7 mouse cellular contexts compared by ENCODE assay signal in the genomic region with DNA sequence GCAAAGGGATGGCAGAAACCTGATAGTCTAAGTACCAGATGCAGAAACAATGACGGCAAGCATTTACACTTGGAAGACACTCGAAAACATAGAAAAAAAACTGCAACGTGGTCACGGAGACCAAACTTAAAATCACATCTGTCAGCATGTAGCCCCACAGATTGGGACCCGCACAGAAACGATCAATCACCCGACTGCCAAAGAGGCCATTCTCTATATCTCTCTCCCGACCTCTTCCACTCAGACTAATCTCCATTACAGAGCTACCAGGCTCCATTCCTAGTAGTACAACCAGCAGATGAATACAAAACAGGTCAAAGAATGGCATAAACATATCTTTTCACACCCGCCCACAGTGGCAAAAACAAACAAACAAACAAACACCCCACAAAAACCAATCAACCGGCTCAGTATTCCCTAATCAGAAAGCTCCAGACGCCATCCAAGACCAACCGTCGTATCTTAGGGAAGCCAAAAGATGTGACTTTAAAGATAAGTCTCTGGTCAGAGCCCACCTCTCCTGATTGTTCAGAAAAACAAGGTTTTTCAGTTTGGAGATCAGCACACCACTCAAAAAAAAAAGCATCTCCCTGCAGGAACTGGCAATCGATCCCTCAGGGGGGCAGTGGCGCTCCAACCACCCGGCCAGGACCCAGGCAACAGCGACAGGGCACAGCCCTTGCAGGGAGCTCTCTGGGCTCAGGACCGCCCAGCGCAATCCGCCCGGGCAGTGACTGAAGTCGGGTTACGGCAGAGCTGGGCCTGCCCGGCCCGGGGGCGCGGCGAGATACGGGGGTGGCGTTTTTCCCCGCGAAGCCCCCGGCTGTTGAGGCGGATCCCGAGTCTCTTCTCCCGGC. TPM values are rescaled to one million over a fixed set of nuclear protein-coding genes. Genes with fewer than 3 reads are reported as not detected.
DNase-seq lines count a peak whose midpoint lies in the region; TF ChIP-seq lines count a peak whose summit lies in the region.

No protein-coding gene starts in this region.

- H3K4me1 ChIP-seq in bone marrow macrophage, adult 2 months (ENCODE audit: control insufficient read depth, insufficient read depth, low read length) = peaks cover 21% of the 10 kb centered on the region
- H3K4me1 ChIP-seq in forebrain, embryonic 10.5 days = peaks cover 17% of the 10 kb centered on the region
- peaks cover 17% of the 10 kb centered on the region for H3K4me1 ChIP-seq in hindbrain, embryonic 10.5 days (replicated peaks)

- no peak for TF ChIP-seq CTCF in bone marrow macrophage, adult 2 months (IDR thresholded peaks at IDR 0.05; ENCODE audit: low read depth, low read length)

- no peak for TF ChIP-seq POLR2A in bone marrow macrophage, adult 2 months (IDR thresholded peaks at IDR 0.05; ENCODE audit: borderline replicate concordance, low read depth, low read length)

- H3K27ac ChIP-seq in bone marrow macrophage, adult 2 months (ENCODE audit: insufficient read depth, low read depth, low read length) = peak overlapping the region; percentile 65
- peak overlapping the region; percentile 97 for H3K27ac ChIP-seq in forebrain, embryonic 10.5 days
- H3K27ac ChIP-seq in hindbrain, embryonic 10.5 days = peak overlapping the region; percentile 98

- H3K9me3 ChIP-seq in forebrain, embryonic 10.5 days = no peaks in the 10 kb centered on the region
- H3K9me3 ChIP-seq in hindbrain, embryonic 10.5 days = no peaks in the 10 kb centered on the region

- WGBS in forebrain, embryonic 10.5 days = 5% methylated on average over 31 of the region's 36 CpGs
- 3% methylated on average over 36 of the region's 36 CpGs for WGBS in hindbrain, embryonic 10.5 days

- peaks cover 28% of the 10 kb centered on the region for H3K36me3 ChIP-seq in forebrain, embryonic 10.5 days (replicated peaks)
- peaks cover 14% of the 10 kb centered on the region; the same call in 1 of the 2 replicates for H3K36me3 ChIP-seq in hindbrain, embryonic 10.5 days

- peak overlapping the region; percentile 99 for H3K4me3 ChIP-seq in bone marrow macrophage, adult 2 months (ENCODE audit: insufficient read depth, low read length)
- H3K4me3 ChIP-seq in forebrain, embryonic 10.5 days = peak overlapping the region; percentile 95
- peak overlapping the region; percentile 95 for H3K4me3 ChIP-seq in hindbrain, embryonic 10.5 days

- H3K27me3 ChIP-seq in forebrain, embryonic 10.5 days (ENCODE audit: poor library complexity, severe bottlenecking) = no peaks in the 10 kb centered on the region
- no peaks in the 10 kb centered on the region; the same call in 1 of the 2 replicates for H3K27me3 ChIP-seq in hindbrain, embryonic 10.5 days (ENCODE audit: insufficient read depth, poor library complexity, severe bottlenecking)

- peak; percentile 75 for DNase-seq in MN1 (ENCODE audit: low spot score)
- no peak for DNase-seq in forebrain, embryonic 10.5 days (ENCODE audit: extremely low spot score, low spot score)
- peak; percentile 15 for DNase-seq in hindbrain, embryonic 10.5 days (ENCODE audit: low spot score)
- DNase-seq in layer of hippocampus, postnatal 25 days (ENCODE audit: extremely low spot score in 1 of 2, low spot score in 1 of 2) = peak; percentile 45 to 63
- peak; percentile 67 for DNase-seq in lung, postnatal 10 days
- DNase-seq in right cerebral cortex, adult 2 months (ENCODE audit: low spot score in 2 of 2) = peak; percentile 41 to 52

RNA-seq across cellular contexts. Expression of gene Rlf, which starts 0.7 kb away (rescaled TPM):
- polyA plus RNA-seq in bone marrow macrophage, adult 2 months (2012; ENCODE audit: insufficient read depth, insufficient read length, missing spikeins) = 11.4 and 13.2 TPM in 2 replicates
- 25.7 and 29.8 TPM in 2 replicates for polyA plus RNA-seq in forebrain, embryonic 10.5 days (2016; fragmentation: Nextera tagmentation; extraction: Ambion mirVana)
- polyA plus RNA-seq in hindbrain, embryonic 10.5 days (2016; fragmentation: Nextera tagmentation; extraction: Ambion mirVana) = 23.9 and 30.8 TPM in 2 replicates
- 10 to 100 TPM; 28.4 to 31.8 TPM for total RNA-seq in layer of hippocampus, postnatal 25 days (2021)
